Mouse (Mus musculus) intestine, postnatal 0 days (tissue): Measurements from ENCODE around the gene Ttll5. TPM values are rescaled to one million over a fixed set of nuclear protein-coding genes. Genes with fewer than 3 reads are reported as not detected.

ENCODE experiments used
- ATAC-seq: fragments of 200-750 bp; cut with Nextera tagmentation; 2 replicates; pipeline ENCODE4 v1.8.0; 2017; ENCODE audit warnings: mild to moderate bottlenecking, moderate TSS enrichment, moderate library complexity
- H3K27ac ChIP-seq: fragments of 300-500 bp; sonication (generic); 2 replicates; pipeline ENCODE4 v1.5.1; 2014; ENCODE audit warnings: mild to moderate bottlenecking, low read depth, low read length, moderate library complexity
- H3K27me3 ChIP-seq: fragments of 300-500 bp; sonication (generic); replicated peaks from 2 replicates; pipeline ENCODE4 v1.6.1; 2014; ENCODE audit warnings: low read length, mixed read lengths; ENCODE audit not compliant: control insufficient read depth, insufficient read depth
- H3K36me3 ChIP-seq: fragments of 300-500 bp; sonication (generic); 2 replicates; pipeline ENCODE4 v1.6.1; 2014; ENCODE audit warnings: mild to moderate bottlenecking, moderate library complexity; ENCODE audit not compliant: control insufficient read depth, insufficient read depth
- H3K4me1 ChIP-seq: fragments of 300-500 bp; sonication (generic); replicated peaks from 2 replicates; pipeline ENCODE4 v1.6.1; 2014; ENCODE audit warnings: antibody characterized with exemption, low read length, mixed read lengths; ENCODE audit not compliant: control insufficient read depth, insufficient read depth
- H3K4me2 ChIP-seq: fragments of 300-500 bp; sonication (generic); replicated peaks from 2 replicates; pipeline ENCODE4 v1.6.1; 2014; ENCODE audit warnings: low read depth, mild to moderate bottlenecking, moderate library complexity
- H3K4me3 ChIP-seq: fragments of 300-500 bp; sonication (generic); 2 replicates; pipeline ENCODE4 v1.5.1; 2014; ENCODE audit warnings: low read depth, low read length
- H3K9ac ChIP-seq: fragments of 300-500 bp; sonication (generic); 2 replicates; pipeline ENCODE4 v1.6.1; 2014; ENCODE audit warnings: mild to moderate bottlenecking, low read depth, low read length
- H3K9me3 ChIP-seq: fragments of 300-500 bp; sonication (generic); 2 replicates; pipeline ENCODE4 v1.6.1; 2016; ENCODE audit warnings: mixed run types; ENCODE audit not compliant: control insufficient read depth
- CTCF ChIP-seq: sonication (generic); IDR thresholded peaks from 2 replicates; pipeline ENCODE4 v1.5.1; 2016; ENCODE audit warnings: low read depth, mild to moderate bottlenecking, control low read depth, antibody characterized with exemption, moderate library complexity
- WGBS: fragments of 180-500 bp; shearing (Covaris S2); extraction: QIAGEN DNeasy Blood & Tissue Kit; methylation state at CpG from one replicate; pipeline ENCODE4 v1.1.7; 2014; 5-methylcytosine and 5-hydroxymethylcytosine counted together
- polyA plus RNA-seq: library from polyadenylated mRNA; unstranded; fragments of >200 nt; fragmentation: Nextera tagmentation; extraction: Ambion mirVana; gene quantifications from 2 replicates; pipeline ENCODE4 v1.2.1, GENCODE M21; 2015

The Ttll5 gene
- polyA plus RNA-seq, 1 experiment from 2014 or later = 3.3 TPM

DNA sequence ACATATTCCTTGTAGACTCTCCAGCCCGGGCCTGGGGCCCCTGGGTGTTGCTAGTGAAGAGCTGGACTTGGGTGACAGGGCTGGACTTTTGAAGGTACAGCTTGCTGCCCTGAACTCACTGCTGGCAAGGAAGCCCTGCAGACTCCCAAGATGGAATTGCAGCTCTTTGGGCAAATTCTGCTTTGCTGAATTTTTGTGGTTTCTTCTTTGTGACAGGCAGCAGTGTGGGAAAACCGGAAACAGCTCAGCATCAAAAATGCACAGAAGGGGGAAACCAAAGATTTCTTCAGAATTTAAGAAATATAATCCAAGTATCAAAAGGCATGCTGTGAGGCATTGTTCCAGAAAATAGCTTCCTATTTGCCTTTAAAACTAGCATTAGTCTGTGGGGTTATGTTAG, 189.7 kb downstream of the Ttll5 start:
- no peak for TF ChIP-seq CTCF
- ATAC-seq = no peak
- Histone ChIP-seq H3K36me3 (peaks cover 11% of the 10 kb centered on the region), H3K27me3 (no peaks in the 10 kb centered on the region), H3K9me3 (no peaks in the 10 kb centered on the region), H3K4me1 (no peaks in the 10 kb centered on the region), H3K4me2 (no peak overlapping the region), H3K27ac (no peak overlapping the region), H3K4me3 (no peak overlapping the region), H3K9ac (no peak overlapping the region)
- WGBS = 91% methylated on average over 2 of the region's 2 CpGs

DNA sequence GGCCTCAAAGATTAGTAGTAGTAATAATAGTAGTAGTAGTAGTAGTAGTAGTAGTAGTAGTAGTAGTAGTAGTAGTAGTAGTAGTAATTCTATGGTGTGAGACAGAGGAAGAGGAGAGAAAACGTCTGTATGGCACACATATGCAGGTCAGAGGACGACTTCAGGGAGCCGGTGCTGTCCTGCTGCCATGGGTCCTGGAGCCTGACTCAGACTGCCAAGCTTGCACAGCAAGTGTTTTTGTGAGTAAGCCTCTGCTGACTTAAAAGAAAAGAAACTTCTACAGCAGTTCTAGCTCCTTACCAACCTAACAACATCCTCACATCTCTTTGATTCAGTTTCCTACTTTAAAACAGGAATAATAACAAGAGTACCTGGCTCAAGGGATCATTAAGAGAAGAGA, 190.2 kb downstream of the Ttll5 start:
- H3K9ac ChIP-seq = no peak overlapping the region
- ATAC-seq = no peak
- no peaks in the 10 kb centered on the region for H3K27me3 ChIP-seq
- no peak overlapping the region for H3K27ac ChIP-seq
- peaks cover 11% of the 10 kb centered on the region for H3K36me3 ChIP-seq
- H3K4me2 ChIP-seq = no peak overlapping the region
- no peaks in the 10 kb centered on the region for H3K4me1 ChIP-seq
- WGBS = 94% methylated on average over 3 of the region's 3 CpGs
- TF ChIP-seq CTCF = no peak
- no peak overlapping the region for H3K4me3 ChIP-seq
- H3K9me3 ChIP-seq = no peaks in the 10 kb centered on the region

DNA sequence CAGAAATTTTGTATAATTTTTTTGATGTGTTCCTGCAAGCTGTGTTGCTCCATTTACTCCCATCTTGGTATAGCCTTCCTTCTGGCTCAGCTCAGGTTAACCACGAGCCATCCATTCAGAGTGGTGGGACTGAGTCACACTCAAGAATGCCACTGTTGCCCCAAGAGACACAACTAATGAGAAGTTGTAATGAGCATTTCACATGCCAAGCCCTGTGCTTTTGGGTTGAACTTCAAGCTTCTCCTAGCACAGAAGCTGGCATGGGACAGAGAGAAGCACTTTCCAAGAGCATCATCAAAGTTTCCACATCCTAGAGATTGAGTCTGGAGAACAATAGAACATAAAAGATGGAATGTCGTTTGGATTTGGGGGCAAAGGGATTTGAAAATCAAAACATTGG, 190.7 kb downstream of the Ttll5 start:
- H3K27ac ChIP-seq = no peak overlapping the region
- TF ChIP-seq CTCF = no peak
- no peak overlapping the region for H3K4me3 ChIP-seq
- H3K4me1 ChIP-seq = no peaks in the 10 kb centered on the region
- 75% methylated on average over 2 of the region's 2 CpGs for WGBS
- H3K36me3 ChIP-seq = peaks cover 11% of the 10 kb centered on the region
- no peak overlapping the region for H3K9ac ChIP-seq
- H3K4me2 ChIP-seq = no peak overlapping the region
- ATAC-seq = no peak
- H3K27me3 ChIP-seq = no peaks in the 10 kb centered on the region
- no peaks in the 10 kb centered on the region for H3K9me3 ChIP-seq

GRCm38 (mm10) chr12:86017360-86017759, 192.9 kb downstream of the Ttll5 start:
- Histone ChIP-seq H3K9me3 (no peaks in the 10 kb centered on the region), H3K4me1 (no peaks in the 10 kb centered on the region), H3K4me3 (no peak overlapping the region), H3K4me2 (no peak overlapping the region), H3K36me3 (peaks cover 11% of the 10 kb centered on the region), H3K27me3 (no peaks in the 10 kb centered on the region), H3K27ac (no peak overlapping the region), H3K9ac (no peak overlapping the region)
- no peak for TF ChIP-seq CTCF
- WGBS = 66% methylated on average over 5 of the region's 5 CpGs
- ATAC-seq = no peak

GRCm38 (mm10) chr12:86021583-86021982, 197.1 kb downstream of the Ttll5 start:
- Histone ChIP-seq H3K27me3 (no peaks in the 10 kb centered on the region), H3K27ac (no peak overlapping the region), H3K4me3 (no peak overlapping the region), H3K4me2 (no peak overlapping the region), H3K36me3 (no peaks in the 10 kb centered on the region), H3K9ac (no peak overlapping the region), H3K9me3 (no peaks in the 10 kb centered on the region), H3K4me1 (no peaks in the 10 kb centered on the region)
- ATAC-seq = no peak
- 83% methylated on average over 6 of the region's 6 CpGs for WGBS
- no peak for TF ChIP-seq CTCF

- H3K4me3 ChIP-seq = no peak overlapping the region
- H3K27ac ChIP-seq = no peak overlapping the region
Measured at GRCm38 (mm10) chr12:86022282-86022984, 198.0 kb downstream of the Ttll5 start.

More at GRCm38 (mm10) chr12:86022282-86022984, 198.0 kb downstream of the Ttll5 start:
- no peaks in the 10 kb centered on the region for H3K9me3 ChIP-seq
- no peaks in the 10 kb centered on the region for H3K4me1 ChIP-seq
- no peaks in the 10 kb centered on the region for H3K36me3 ChIP-seq
- no peak overlapping the region for H3K9ac ChIP-seq
- ATAC-seq = no peak
- TF ChIP-seq CTCF = no peak
- WGBS = 58% methylated on average over 9 of the region's 9 CpGs
- H3K4me2 ChIP-seq = no peak overlapping the region
- H3K27me3 ChIP-seq = no peaks in the 10 kb centered on the region
